Mouse (Mus musculus): ENCODE results near the gene Abhd17c. TPM values are rescaled to one million over a fixed set of nuclear protein-coding genes. Genes with fewer than 3 reads are reported as not detected.
A peak's percentile ranks its signal among the peaks of the same experiment; 100 is the strongest.
"Not testable (repeated sequence)": the region's sequence is repeated elsewhere in the genome, so short reads cannot be mapped to it uniquely, and the experiment has no call there.

Gene Abhd17c
- polyA plus RNA-seq (2012; rRNA removed) = 92.8 and 98.3 TPM in 2 replicates

- peak within 1 kb of the TSS; percentile 92 for H3K4me3 ChIP-seq (replicated peaks; ENCODE audit: extremely low read depth, low read depth, low read length)
- under 1% methylated on average over 107 of the region's 109 CpGs for WGBS
- TF ChIP-seq POLR2A (IDR thresholded peaks at IDR 0.05; ENCODE audit: borderline replicate concordance, extremely low read depth, low read depth, low read length) = no peak
- no peak for TF ChIP-seq CTCF (IDR thresholded peaks at IDR 0.05; ENCODE audit: insufficient read depth, low read length)
- peak; percentile 67 for DNase-seq
- H3K4me1 ChIP-seq (ENCODE audit: control insufficient read depth, insufficient read depth, low read length) = peaks cover 13% of the 10 kb centered on the region; the same call in 1 of the 2 replicates
These were observed at the start of gene Abhd17c for GRCm38 (mm10) chr7:84151001-84151959. Gene Abhd17c, minus strand, starts transcription at chr7:84151893.

GRCm38 (mm10) chr7:84197208-84197860 lies 45.6 kb upstream of the Abhd17c start:
- 77% methylated on average over 6 of the region's 6 CpGs for WGBS
- TF ChIP-seq POLR2A (IDR thresholded peaks at IDR 0.05; ENCODE audit: borderline replicate concordance, extremely low read depth, low read depth, low read length) (no peak), CTCF (IDR thresholded peaks at IDR 0.05; ENCODE audit: insufficient read depth, low read length) (no peak)
- no peak for DNase-seq
- Histone ChIP-seq H3K4me1 (ENCODE audit: control insufficient read depth, insufficient read depth, low read length) (no peaks in the 10 kb centered on the region), H3K4me3 (replicated peaks; ENCODE audit: extremely low read depth, low read depth, low read length) (no peak overlapping the region)

GRCm38 (mm10) chr7:84196221-84196620 lies 44.5 kb upstream of the Abhd17c start:
- WGBS = 71% methylated on average over 6 of the region's 6 CpGs
- no peak for DNase-seq
- TF ChIP-seq POLR2A (IDR thresholded peaks at IDR 0.05; ENCODE audit: borderline replicate concordance, extremely low read depth, low read depth, low read length) (no peak), CTCF (IDR thresholded peaks at IDR 0.05; ENCODE audit: insufficient read depth, low read length) (no peak)
- Histone ChIP-seq H3K4me1 (ENCODE audit: control insufficient read depth, insufficient read depth, low read length) (no peaks in the 10 kb centered on the region), H3K4me3 (replicated peaks; ENCODE audit: extremely low read depth, low read depth, low read length) (no peak overlapping the region)

GRCm38 (mm10) chr7:84192256-84192655 lies 40.6 kb upstream of the Abhd17c start:
- no peak for DNase-seq
- Histone ChIP-seq H3K4me1 (ENCODE audit: control insufficient read depth, insufficient read depth, low read length) (no peaks in the 10 kb centered on the region; the same call in none of the 2 replicates), H3K4me3 (replicated peaks; ENCODE audit: extremely low read depth, low read depth, low read length) (no peak overlapping the region)
- WGBS = 39% methylated on average over 3 of the region's 3 CpGs
- TF ChIP-seq POLR2A (IDR thresholded peaks at IDR 0.05; ENCODE audit: borderline replicate concordance, extremely low read depth, low read depth, low read length) (no peak), CTCF (IDR thresholded peaks at IDR 0.05; ENCODE audit: insufficient read depth, low read length) (no peak)

GRCm38 (mm10) chr7:84191476-84191875 lies 39.8 kb upstream of the Abhd17c start:
- H3K4me3 ChIP-seq (replicated peaks; ENCODE audit: extremely low read depth, low read depth, low read length) = no peak overlapping the region
- no peak for TF ChIP-seq POLR2A (IDR thresholded peaks at IDR 0.05; ENCODE audit: borderline replicate concordance, extremely low read depth, low read depth, low read length)
- TF ChIP-seq CTCF (IDR thresholded peaks at IDR 0.05; ENCODE audit: insufficient read depth, low read length) = no peak
- WGBS = 90% methylated on average over 2 of the region's 2 CpGs
- no peak for DNase-seq
- H3K4me1 ChIP-seq (ENCODE audit: control insufficient read depth, insufficient read depth, low read length) = no peaks in the 10 kb centered on the region; the same call in none of the 2 replicates

GRCm38 (mm10) chr7:84188196-84188595 lies 36.5 kb upstream of the Abhd17c start:
- 44% methylated on average over 5 of the region's 5 CpGs for WGBS
- no peak for DNase-seq
- no peaks in the 10 kb centered on the region; the same call in none of the 2 replicates for H3K4me1 ChIP-seq (ENCODE audit: control insufficient read depth, insufficient read depth, low read length)
- TF ChIP-seq POLR2A (IDR thresholded peaks at IDR 0.05; ENCODE audit: borderline replicate concordance, extremely low read depth, low read depth, low read length) (no peak), CTCF (IDR thresholded peaks at IDR 0.05; ENCODE audit: insufficient read depth, low read length) (no peak)
- no peak overlapping the region for H3K4me3 ChIP-seq (replicated peaks; ENCODE audit: extremely low read depth, low read depth, low read length)

- TF ChIP-seq POLR2A (IDR thresholded peaks at IDR 0.05; ENCODE audit: borderline replicate concordance, extremely low read depth, low read depth, low read length) = no peak
- no peak for TF ChIP-seq CTCF (IDR thresholded peaks at IDR 0.05; ENCODE audit: insufficient read depth, low read length)
- 88% methylated on average over 4 of the region's 4 CpGs for WGBS
- no peak for DNase-seq
- Histone ChIP-seq H3K4me3 (replicated peaks; ENCODE audit: extremely low read depth, low read depth, low read length) (no peak overlapping the region), H3K4me1 (ENCODE audit: control insufficient read depth, insufficient read depth, low read length) (no peaks in the 10 kb centered on the region; the same call in none of the 2 replicates)
These were observed 33.5 kb upstream of the Abhd17c start for GRCm38 (mm10) chr7:84185196-84185595.

- TF ChIP-seq POLR2A (IDR thresholded peaks at IDR 0.05; ENCODE audit: borderline replicate concordance, extremely low read depth, low read depth, low read length) (no peak), CTCF (IDR thresholded peaks at IDR 0.05; ENCODE audit: insufficient read depth, low read length) (no peak)
- DNase-seq = no peak
- 81% methylated on average over 3 of the region's 3 CpGs for WGBS
- Histone ChIP-seq H3K4me1 (ENCODE audit: control insufficient read depth, insufficient read depth, low read length) (no peaks in the 10 kb centered on the region; the same call in none of the 2 replicates), H3K4me3 (replicated peaks; ENCODE audit: extremely low read depth, low read depth, low read length) (no peak overlapping the region)
These were observed 33.0 kb upstream of the Abhd17c start for GRCm38 (mm10) chr7:84184703-84185102.

- H3K4me1 ChIP-seq (ENCODE audit: control insufficient read depth, insufficient read depth, low read length); H3K4me3 ChIP-seq (replicated peaks; ENCODE audit: extremely low read depth, low read depth, low read length): not testable (repeated sequence)
- WGBS = 78% methylated on average over 2 of the region's 2 CpGs
These were observed 27.1 kb upstream of the Abhd17c start for GRCm38 (mm10) chr7:84178809-84179208.

More at GRCm38 (mm10) chr7:84178809-84179208, 27.1 kb upstream of the Abhd17c start:
- DNase-seq = not testable (repeated sequence)

Measured in lung, adult 2 months (tissue).